Mouse (Mus musculus) intestine, embryonic 15.5 days (tissue): ENCODE results near the gene Plxdc2. TPM values are rescaled to one million over a fixed set of nuclear protein-coding genes. Genes with fewer than 3 reads are reported as not detected.
"Not testable (repeated sequence)": the region's sequence is repeated elsewhere in the genome, so short reads cannot be mapped to it uniquely, and the experiment has no call there.

ENCODE experiments used
- ATAC-seq: fragments of 200-750 bp; cut with Nextera tagmentation; 2 replicates; pipeline ENCODE4 v1.8.0; 2017; ENCODE audit warnings: moderate TSS enrichment, moderate library complexity
- H3K27ac ChIP-seq: fragments of 300-500 bp; sonication (generic); 2 replicates; pipeline ENCODE4 v1.5.1; 2015; ENCODE audit warnings: mild to moderate bottlenecking, inconsistent platforms
- H3K27me3 ChIP-seq: fragments of 300-500 bp; sonication (generic); replicated peaks from 2 replicates; pipeline ENCODE4 v1.6.1; 2015; ENCODE audit warnings: inconsistent platforms
- H3K36me3 ChIP-seq: fragments of 300-500 bp; sonication (generic); 2 replicates; pipeline ENCODE4 v1.6.1; 2015; ENCODE audit warnings: inconsistent platforms
- H3K4me1 ChIP-seq: fragments of 300-500 bp; sonication (generic); replicated peaks from 2 replicates; pipeline ENCODE4 v1.6.1; 2015; ENCODE audit warnings: inconsistent platforms
- H3K4me2 ChIP-seq: fragments of 300-500 bp; sonication (generic); replicated peaks from 2 replicates; pipeline ENCODE4 v1.6.1; 2015; ENCODE audit warnings: mild to moderate bottlenecking, inconsistent platforms
- H3K4me3 ChIP-seq: fragments of 300-500 bp; sonication (generic); replicated peaks from 2 replicates; pipeline ENCODE4 v1.5.1; 2015; ENCODE audit warnings: inconsistent platforms
- H3K9ac ChIP-seq: fragments of 300-500 bp; sonication (generic); 2 replicates; pipeline ENCODE4 v1.6.1; 2015; ENCODE audit warnings: inconsistent platforms
- H3K9me3 ChIP-seq: fragments of 300-500 bp; sonication (generic); 2 replicates; pipeline ENCODE4 v1.6.1; 2016; ENCODE audit warnings: inconsistent platforms
- WGBS: fragments of 180-500 bp; shearing (Covaris S2); methylation state at CpG from one replicate; pipeline ENCODE4 v1.1.7; 2015; 5-methylcytosine and 5-hydroxymethylcytosine counted together
- polyA plus RNA-seq: library from polyadenylated mRNA; unstranded; fragments of >200 nt; fragmentation: Nextera tagmentation; extraction: Ambion mirVana; gene quantifications from 2 replicates; pipeline ENCODE4 v1.2.1, GENCODE M21; 2015

Gene Plxdc2
- polyA plus RNA-seq, 1 experiment from 2014 or later, result 17.4 TPM

DNA sequence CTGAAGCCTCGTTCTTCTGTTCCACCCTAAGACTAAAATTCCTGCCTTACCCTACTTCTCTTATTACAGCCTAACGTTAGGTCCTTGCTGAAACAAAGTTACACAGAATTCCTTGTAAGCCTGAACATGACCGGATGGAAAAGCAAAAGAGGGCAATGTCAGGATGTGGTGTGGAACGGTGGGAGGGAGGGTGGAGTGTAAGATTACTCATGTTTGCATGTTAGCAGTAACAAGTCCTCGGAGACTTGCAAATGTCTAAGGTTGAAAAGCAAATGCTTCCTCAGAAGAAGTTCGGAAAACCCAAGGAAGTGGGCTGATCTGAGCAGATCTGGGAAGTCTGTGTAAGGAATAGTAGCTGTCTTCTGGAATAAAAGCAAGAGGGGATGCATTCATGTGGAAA is 353.8 kb downstream of the Plxdc2 start:
- no peak overlapping the region for H3K4me3 ChIP-seq
- H3K4me2 ChIP-seq, result no peak overlapping the region
- 59% methylated on average over 6 of the region's 6 CpGs for WGBS

DNA sequence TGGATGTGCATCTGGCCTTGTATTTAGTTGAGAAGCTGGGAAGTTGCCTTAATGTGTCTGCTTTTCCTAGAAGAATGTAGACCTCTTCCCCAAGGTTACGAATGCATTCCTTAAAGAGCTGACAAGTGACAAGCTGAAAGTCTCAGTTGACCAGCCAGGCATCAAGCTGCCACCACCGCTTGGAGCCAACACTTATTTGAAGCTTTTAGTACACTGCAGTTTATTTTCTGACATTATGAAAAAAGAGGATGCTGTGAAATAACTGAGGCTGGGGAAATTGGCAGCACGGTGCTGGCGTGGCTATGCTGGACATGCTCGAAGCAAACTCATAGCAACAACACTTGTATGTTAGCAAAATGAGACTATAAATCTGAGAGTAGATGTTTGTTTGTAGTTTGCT is 374.9 kb downstream of the Plxdc2 start:
- Histone ChIP-seq H3K9ac (no peak overlapping the region), H3K36me3 (no peaks in the 10 kb centered on the region), H3K9me3 (no peaks in the 10 kb centered on the region), H3K4me3 (no peak overlapping the region), H3K4me1 (no peaks in the 10 kb centered on the region), H3K27me3 (no peaks in the 10 kb centered on the region), H3K4me2 (no peak overlapping the region), H3K27ac (no peak overlapping the region)
- WGBS, result 90% methylated on average over 5 of the region's 5 CpGs
- no peak for ATAC-seq

More for the DNA sequence above, 353.8 kb downstream of the Plxdc2 start:
- Histone ChIP-seq H3K36me3 (no peaks in the 10 kb centered on the region), H3K9me3 (no peaks in the 10 kb centered on the region), H3K4me1 (no peaks in the 10 kb centered on the region), H3K27ac (no peak overlapping the region), H3K27me3 (no peaks in the 10 kb centered on the region), H3K9ac (no peak overlapping the region)
- no peak for ATAC-seq

DNA sequence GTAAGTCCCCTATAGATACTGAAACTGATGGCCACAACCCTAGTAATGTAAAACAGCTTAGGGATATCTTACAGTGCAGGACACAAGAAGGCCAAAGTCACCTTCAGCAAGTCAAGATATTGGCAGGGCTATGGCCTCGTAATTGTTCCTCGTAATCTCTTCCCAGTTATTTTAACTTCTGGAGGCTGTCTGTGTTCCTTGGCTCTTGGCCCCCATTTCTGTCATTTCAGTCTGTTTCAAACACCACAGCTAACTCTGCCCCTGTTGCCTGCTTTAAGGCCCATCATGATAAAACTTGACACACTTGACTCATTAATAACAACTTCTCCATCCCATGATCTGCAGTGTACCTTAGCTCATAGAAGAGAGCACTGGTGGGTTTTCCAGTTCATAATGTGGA is 378.3 kb downstream of the Plxdc2 start:
- H3K9me3 ChIP-seq, result no peaks in the 10 kb centered on the region
- H3K36me3 ChIP-seq, result no peaks in the 10 kb centered on the region
- ATAC-seq, result no peak
- no peak overlapping the region for H3K4me3 ChIP-seq
- H3K27ac ChIP-seq, result no peak overlapping the region
- WGBS, result 94% methylated on average over 2 of the region's 2 CpGs
- no peaks in the 10 kb centered on the region for H3K4me1 ChIP-seq
- H3K4me2 ChIP-seq, result no peak overlapping the region
- no peaks in the 10 kb centered on the region for H3K27me3 ChIP-seq
- no peak overlapping the region for H3K9ac ChIP-seq

DNA sequence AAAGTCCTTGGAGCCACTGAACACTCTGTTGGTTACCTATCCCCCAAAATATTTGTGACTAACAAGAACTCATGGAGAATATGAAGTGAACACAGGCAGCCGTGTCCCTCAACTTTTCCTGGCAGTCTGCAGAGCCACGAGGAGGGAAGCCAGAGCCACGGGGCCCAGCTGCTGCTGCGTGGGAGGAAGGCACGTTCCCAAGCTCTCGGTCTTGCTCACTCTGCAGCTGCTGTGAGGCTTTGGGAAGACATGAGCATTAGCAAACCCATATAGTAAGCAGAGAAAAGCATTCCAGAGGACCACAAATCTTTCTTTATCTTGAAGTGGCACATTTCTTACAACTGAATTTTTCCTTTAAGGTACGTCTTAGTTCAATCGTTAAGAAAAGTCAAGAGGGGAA is 382.1 kb downstream of the Plxdc2 start:
- no peak for ATAC-seq
- Histone ChIP-seq H3K4me1 (no peaks in the 10 kb centered on the region), H3K9me3 (no peaks in the 10 kb centered on the region), H3K27ac (no peak overlapping the region), H3K4me3 (no peak overlapping the region), H3K27me3 (no peaks in the 10 kb centered on the region), H3K9ac (no peak overlapping the region), H3K36me3 (no peaks in the 10 kb centered on the region), H3K4me2 (no peak overlapping the region)
- WGBS, result 13% methylated on average over 8 of the region's 8 CpGs

DNA sequence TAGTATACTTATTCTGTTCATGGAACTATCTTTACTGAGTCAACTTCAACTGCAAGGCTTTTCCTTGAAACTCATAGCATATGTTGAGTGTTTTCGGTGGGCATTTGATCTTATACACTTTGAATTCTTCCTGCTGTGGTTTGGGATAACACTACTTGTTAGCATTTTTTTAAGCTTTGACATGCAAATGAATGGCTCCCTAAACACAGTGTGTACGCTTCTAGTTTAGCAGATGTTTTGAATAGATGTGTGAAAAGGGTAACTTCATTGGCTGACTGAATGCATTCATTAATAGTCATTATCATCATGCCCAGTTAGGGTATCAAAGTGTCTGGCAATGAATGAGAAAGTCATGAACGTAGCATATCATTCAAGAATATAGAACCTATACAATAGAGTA is 385.7 kb downstream of the Plxdc2 start:
- 94% methylated on average over 3 of the region's 3 CpGs for WGBS
- Histone ChIP-seq H3K27me3 (no peaks in the 10 kb centered on the region), H3K4me1 (no peaks in the 10 kb centered on the region), H3K36me3 (no peaks in the 10 kb centered on the region), H3K9ac (no peak overlapping the region), H3K4me3 (no peak overlapping the region), H3K4me2 (no peak overlapping the region), H3K9me3 (no peaks in the 10 kb centered on the region), H3K27ac (no peak overlapping the region)
- ATAC-seq, result no peak

DNA sequence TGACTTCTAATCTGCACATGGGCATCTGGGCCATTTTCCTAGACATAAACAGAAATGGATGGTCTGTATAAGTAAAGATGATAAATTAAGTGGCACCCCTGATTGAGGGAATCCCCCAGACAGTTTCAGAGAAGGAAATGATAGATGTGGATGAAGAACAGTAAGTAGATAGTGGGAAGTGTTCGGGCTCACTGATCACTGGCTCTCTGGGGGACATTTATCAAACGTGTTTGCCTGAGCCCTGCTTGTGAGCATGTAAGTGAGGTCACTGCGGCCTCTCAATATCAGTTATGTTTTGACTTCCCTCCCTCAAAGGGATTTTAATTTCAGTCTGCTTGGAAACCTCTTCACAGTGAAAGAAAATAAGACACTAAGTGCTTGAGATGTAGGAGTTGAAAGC is 387.5 kb downstream of the Plxdc2 start:
- Histone ChIP-seq H3K9me3 (no peaks in the 10 kb centered on the region), H3K4me2 (no peak overlapping the region), H3K4me3 (no peak overlapping the region), H3K27ac (no peak overlapping the region), H3K36me3 (no peaks in the 10 kb centered on the region), H3K4me1 (no peaks in the 10 kb centered on the region), H3K9ac (no peak overlapping the region), H3K27me3 (no peaks in the 10 kb centered on the region)
- 49% methylated on average over 3 of the region's 3 CpGs for WGBS
- no peak for ATAC-seq

DNA sequence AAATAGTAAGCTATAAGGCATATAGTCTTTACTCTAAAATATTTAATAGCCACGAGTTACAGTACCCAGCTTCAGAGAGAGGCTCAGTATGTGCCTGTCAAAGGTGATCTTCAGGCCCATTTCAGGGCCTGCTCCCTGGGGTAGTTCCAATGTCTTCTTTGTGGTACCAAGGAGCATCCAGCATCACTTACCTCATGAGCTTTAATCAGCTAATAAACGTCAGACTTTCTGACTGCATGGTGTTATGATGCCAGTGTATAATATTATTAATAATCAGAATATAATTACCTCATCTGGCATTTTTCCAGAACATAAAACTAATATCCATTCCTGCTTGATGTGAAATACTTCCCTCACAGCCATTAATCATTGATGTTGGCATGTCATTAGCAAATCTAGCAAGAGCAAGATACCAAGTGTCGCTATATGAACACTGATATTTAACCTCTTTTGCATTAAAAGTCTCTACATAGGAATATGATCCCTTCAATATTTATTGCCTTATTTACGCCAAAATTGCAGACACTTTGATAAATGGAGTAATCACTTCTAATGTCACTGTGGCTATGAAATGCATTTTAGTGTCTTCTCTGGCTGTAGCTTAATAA is 393.3 kb downstream of the Plxdc2 start:
- no peak overlapping the region for H3K4me2 ChIP-seq
- 84% methylated on average over 4 of the region's 4 CpGs for WGBS
- H3K27me3 ChIP-seq, result no peaks in the 10 kb centered on the region
- H3K4me3 ChIP-seq, result no peak overlapping the region
- H3K9ac ChIP-seq, result no peak overlapping the region
- H3K36me3 ChIP-seq, result no peaks in the 10 kb centered on the region
- H3K27ac ChIP-seq, result no peak overlapping the region
- H3K9me3 ChIP-seq, result no peaks in the 10 kb centered on the region
- H3K4me1 ChIP-seq, result no peaks in the 10 kb centered on the region
- ATAC-seq, result no peak

DNA sequence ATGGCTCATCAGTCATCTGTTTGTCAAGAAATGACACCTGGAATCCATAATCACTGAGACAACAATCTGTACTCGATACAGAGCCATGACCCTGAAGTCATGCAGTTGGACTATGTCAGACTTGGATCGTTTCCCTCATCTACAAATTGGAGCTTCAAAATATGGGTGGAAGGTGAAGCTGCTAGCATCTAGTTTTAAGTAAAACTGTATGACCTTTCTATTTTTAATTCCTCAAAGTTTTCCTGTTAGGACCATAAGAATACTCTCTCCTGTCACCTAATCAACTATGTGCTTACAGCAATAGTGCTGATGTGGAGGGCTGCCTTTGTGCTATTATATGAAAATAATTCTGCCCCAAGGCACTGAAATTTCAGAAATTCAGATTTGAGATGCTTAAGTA is 401.1 kb downstream of the Plxdc2 start:
- H3K27me3 ChIP-seq, result no peaks in the 10 kb centered on the region
- no peak overlapping the region for H3K9ac ChIP-seq
- H3K27ac ChIP-seq, result no peak overlapping the region
- H3K36me3 ChIP-seq, result no peaks in the 10 kb centered on the region
- no peaks in the 10 kb centered on the region for H3K4me1 ChIP-seq
- ATAC-seq, result no peak
- H3K9me3 ChIP-seq, result no peaks in the 10 kb centered on the region
- 71% methylated on average over 2 of the region's 2 CpGs for WGBS
- no peak overlapping the region for H3K4me2 ChIP-seq
- no peak overlapping the region for H3K4me3 ChIP-seq

DNA sequence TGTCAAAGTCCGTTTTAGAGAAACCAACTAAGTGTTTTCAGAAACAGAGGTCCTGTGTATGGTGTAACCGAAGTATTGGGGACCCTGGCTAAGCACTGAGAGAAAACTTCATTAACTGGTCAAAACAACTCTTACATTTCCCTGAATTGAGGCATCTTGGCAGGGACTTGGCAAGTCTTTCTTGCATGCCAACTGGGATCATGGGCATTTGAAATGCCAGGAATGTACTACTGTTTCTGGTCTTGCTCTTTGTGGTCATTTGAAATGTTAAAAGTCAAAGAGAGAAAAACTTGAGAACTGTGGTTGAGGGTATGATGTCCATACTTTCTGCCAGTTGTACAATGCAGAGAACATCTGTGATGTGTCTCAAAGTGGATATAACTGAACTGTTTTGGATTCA is 403.7 kb downstream of the Plxdc2 start:
- H3K4me2 ChIP-seq, result no peak overlapping the region
- no peaks in the 10 kb centered on the region for H3K9me3 ChIP-seq
- no peaks in the 10 kb centered on the region for H3K27me3 ChIP-seq
- WGBS, result 94% methylated on average over 2 of the region's 2 CpGs
- H3K9ac ChIP-seq, result no peak overlapping the region
- no peaks in the 10 kb centered on the region for H3K4me1 ChIP-seq
- H3K27ac ChIP-seq, result no peak overlapping the region
- ATAC-seq, result no peak
- H3K36me3 ChIP-seq, result no peaks in the 10 kb centered on the region
- no peak overlapping the region for H3K4me3 ChIP-seq

DNA sequence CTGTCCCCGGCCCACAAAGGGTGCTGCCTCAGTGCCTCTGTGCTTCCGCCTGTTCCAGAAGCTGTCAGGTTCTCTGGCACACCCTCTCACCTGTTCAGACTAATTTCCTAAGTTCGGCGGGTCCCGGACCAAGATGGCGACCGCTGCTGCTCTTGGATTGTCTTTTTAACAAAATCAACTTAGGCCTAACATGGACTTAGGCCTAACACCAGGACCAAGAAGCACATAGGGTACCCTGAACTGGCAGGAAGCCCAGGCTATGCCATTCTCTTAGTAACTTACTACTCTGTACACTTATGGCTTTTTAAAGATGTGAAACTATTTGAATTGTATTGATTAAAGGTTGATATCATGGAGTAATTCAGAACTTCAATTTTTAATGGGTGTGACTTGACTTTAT is 413.0 kb downstream of the Plxdc2 start:
- ATAC-seq, H3K27me3 ChIP-seq, H3K4me3 ChIP-seq, H3K36me3 ChIP-seq, H3K27ac ChIP-seq, H3K4me2 ChIP-seq, H3K9me3 ChIP-seq, H3K9ac ChIP-seq, H3K4me1 ChIP-seq: not testable (repeated sequence)
- 98% methylated on average over 5 of the region's 7 CpGs for WGBS

DNA sequence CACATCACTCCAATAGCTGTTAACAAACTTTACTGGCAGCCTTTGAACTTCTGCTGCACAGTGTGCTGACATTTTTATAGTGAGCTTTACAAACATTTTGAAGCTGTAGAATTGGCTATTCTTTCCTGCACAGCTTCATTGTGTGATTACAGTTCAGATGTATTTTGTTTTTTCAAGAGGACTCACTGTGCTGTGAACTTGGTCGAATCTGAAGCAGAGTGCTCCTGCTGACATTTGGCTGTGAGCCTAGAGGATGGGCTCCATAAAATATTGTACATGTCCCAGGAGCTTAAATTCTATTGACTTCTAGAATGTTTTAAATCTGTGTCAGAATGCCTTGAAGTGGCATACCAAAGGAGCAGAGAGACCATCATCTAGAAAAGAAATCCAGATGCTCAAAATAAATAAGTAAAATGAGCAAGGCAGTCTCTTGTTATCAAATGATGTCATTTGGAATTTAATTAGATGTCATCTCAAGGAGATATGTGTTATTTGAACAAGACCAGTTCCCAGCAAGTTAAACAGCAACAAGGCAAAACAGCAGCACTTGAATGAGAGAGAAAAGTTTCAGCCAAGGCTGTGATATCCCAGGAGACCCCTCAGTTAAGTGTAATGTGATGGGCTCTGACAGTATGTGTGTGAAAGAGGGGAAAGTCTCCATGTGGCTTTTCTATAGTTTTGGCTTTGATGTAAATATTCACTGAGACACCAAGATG is 417.5 kb downstream of the Plxdc2 start:
- H3K4me1 ChIP-seq, result no peaks in the 10 kb centered on the region
- H3K36me3 ChIP-seq, result no peaks in the 10 kb centered on the region
- WGBS, result 21% methylated on average over 1 of the region's 1 CpGs
- no peaks in the 10 kb centered on the region for H3K27me3 ChIP-seq
- H3K4me3 ChIP-seq, result no peak overlapping the region
- H3K9me3 ChIP-seq, result no peaks in the 10 kb centered on the region
- H3K9ac ChIP-seq, result no peak overlapping the region
- H3K4me2 ChIP-seq, result no peak overlapping the region
- no peak overlapping the region for H3K27ac ChIP-seq
- ATAC-seq, result peak; percentile 63

DNA sequence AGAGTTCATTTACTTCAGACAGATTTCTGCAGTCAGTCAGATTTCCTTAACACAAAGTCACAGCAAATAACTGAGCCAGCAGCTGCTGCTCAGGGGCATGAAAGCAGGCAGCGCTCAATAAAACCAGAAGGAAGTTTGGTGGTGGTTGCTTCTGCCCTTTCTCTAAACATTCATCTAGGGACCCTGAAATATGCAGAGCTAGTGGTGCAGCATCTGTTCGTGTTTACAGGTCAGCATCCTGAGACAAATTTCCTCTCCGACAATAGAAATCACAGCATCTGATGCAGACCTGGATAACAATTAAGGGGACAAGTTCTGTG is 418.0 kb downstream of the Plxdc2 start:
- H3K4me3 ChIP-seq, result no peak overlapping the region
- WGBS, result 40% methylated on average over 3 of the region's 3 CpGs
- H3K9ac ChIP-seq, result no peak overlapping the region
- ATAC-seq, result no peak
- H3K4me2 ChIP-seq, result no peak overlapping the region
- no peak overlapping the region for H3K27ac ChIP-seq
- H3K36me3 ChIP-seq, result no peaks in the 10 kb centered on the region
- H3K27me3 ChIP-seq, result no peaks in the 10 kb centered on the region
- H3K4me1 ChIP-seq, result no peaks in the 10 kb centered on the region
- H3K9me3 ChIP-seq, result no peaks in the 10 kb centered on the region

DNA sequence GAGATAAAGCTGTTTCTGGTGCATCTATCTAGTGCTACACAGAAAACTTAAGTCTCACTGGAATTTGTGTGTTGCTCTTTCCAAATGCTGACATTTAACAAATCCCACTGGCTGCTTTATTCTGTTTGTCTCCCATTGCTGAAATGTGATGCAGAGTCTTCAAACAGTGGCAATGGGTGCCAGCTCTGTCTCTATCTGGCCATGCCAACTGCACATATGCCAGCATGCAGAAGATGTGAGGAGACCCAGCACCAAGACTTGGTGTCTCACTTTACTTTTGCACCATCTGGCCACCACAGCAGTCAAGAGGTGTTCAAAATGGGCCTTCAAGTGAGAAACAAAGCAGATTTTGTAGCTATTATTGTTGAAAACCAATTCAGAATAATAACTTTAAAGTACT is 439.2 kb downstream of the Plxdc2 start:
- H3K4me2 ChIP-seq, result no peak overlapping the region
- no peak overlapping the region for H3K9ac ChIP-seq
- ATAC-seq, result no peak
- no peak overlapping the region for H3K27ac ChIP-seq
- H3K4me3 ChIP-seq, result no peak overlapping the region
- H3K4me1 ChIP-seq, result no peaks in the 10 kb centered on the region
- H3K27me3 ChIP-seq, result no peaks in the 10 kb centered on the region
- H3K36me3 ChIP-seq, result no peaks in the 10 kb centered on the region
- no peaks in the 10 kb centered on the region for H3K9me3 ChIP-seq
